Mouse (Mus musculus) spleen, postnatal 36 days (tissue): ENCODE measurements around the gene Thap2.
A peak's percentile ranks its signal among the peaks of the same experiment; 100 is the strongest.

Source experiments
- DNase-seq, 2 experiments: peaks; one replicate each; pipeline ENCODE4 v3.0.0; 2022; ENCODE audit warnings: low spot score in 2 of 2, mixed read lengths in 1 of 2

Gene Thap2

GRCm38 (mm10) chr10:115355016-115355415 is 29.2 kb downstream of the Thap2 start:
- no peak for DNase-seq

GRCm38 (mm10) chr10:115354553-115354952 is 29.7 kb downstream of the Thap2 start:
- no peak for DNase-seq

- DNase-seq: no peak
Measured at GRCm38 (mm10) chr10:115350810-115351397, 33.3 kb downstream of the Thap2 start.

DNA sequence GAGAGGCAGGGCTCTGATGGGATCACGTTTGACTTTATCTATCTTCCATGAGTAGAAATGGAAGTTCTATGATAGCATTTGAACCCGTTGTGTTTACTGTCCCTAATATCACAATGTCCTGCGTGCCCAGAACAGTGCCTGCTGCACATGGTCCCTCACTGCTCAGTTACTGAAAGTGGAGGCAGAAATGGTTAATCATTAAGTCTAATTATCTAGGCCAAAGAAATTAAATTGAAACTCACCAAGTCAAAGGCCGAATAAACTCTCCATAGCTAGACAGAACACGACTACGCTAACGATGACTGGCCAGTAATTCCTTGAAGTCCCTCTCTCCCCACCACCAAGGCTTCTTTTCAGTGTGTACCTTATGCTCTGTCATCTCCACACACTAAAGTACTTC is 34.7 kb downstream of the Thap2 start:
- DNase-seq: no peak

DNA sequence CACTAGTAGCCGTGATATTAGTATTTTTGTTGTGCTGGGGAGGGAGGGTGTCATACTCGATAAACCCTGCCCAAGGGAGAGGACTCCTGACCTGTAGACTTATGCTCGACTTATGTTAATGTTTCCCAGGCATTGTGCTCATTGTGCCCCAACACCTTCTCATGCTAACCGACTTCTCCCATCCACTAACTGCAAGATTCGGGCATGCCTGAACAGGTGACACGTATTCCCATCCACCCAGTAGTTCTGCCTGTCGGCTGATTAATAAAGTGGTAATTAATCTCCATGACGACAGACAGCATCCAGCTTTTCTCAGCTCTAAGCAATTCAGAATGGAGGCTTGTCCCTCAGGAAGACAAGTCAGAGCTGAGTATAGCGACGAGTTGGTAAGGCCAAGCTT is 35.2 kb downstream of the Thap2 start:
- DNase-seq: no peak

GRCm38 (mm10) chr10:115348131-115348530 is 36.1 kb downstream of the Thap2 start:
- no peak for DNase-seq

GRCm38 (mm10) chr10:115346444-115346843 is 37.8 kb downstream of the Thap2 start:
- DNase-seq: no peak

GRCm38 (mm10) chr10:115342771-115343425 is 41.3 kb downstream of the Thap2 start:
- DNase-seq: no peak

GRCm38 (mm10) chr10:115339820-115340328 is 44.4 kb downstream of the Thap2 start:
- no peak for DNase-seq

- no peak for DNase-seq
Measured at GRCm38 (mm10) chr10:115336901-115337300, 47.3 kb downstream of the Thap2 start.

DNA sequence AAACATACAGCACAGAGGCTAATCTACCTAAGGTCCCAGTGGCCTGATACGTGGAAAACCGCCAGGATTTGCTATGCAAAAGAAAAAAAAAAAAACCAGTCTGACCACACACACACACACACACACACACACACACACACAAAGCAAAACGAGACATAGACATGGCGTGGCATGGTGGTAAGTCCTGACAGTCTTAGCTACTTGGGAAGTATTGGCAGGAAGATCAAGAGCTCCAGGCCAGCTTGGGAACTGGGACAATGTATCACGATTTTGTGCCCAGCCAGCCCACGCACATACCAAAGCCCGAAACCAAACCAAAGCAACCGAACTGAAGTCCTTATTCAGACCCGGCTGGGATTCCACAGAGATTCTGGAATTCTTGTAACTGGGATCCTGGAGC is 50.7 kb downstream of the Thap2 start:
- DNase-seq: no peak

- no peak for DNase-seq
Measured at GRCm38 (mm10) chr10:115332997-115333396, 51.2 kb downstream of the Thap2 start.

DNA sequence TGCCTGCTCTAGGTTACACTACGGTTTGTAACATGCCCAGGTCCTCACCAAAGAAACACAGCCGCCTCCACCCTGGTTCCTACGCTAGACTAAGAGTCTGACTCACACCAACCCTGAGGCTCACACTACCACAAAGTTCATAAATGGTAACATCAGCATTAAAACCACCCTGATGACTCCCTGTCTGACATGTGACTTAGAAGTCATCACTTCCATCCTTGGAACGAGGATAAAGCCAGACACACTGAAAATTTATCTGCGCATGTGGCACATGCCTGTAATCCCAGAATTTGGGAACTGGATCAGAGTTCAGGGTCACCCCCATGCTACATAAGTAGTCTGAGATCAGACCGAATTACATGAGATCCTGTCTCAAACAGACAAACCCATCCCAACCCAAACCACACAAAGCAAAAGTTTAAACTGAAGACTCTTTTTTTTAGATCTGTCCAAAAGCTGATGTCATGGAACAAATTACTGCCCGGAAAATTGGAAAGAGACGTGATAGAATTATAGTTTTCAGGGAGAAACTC is 51.8 kb downstream of the Thap2 start:
- no peak for DNase-seq

DNA sequence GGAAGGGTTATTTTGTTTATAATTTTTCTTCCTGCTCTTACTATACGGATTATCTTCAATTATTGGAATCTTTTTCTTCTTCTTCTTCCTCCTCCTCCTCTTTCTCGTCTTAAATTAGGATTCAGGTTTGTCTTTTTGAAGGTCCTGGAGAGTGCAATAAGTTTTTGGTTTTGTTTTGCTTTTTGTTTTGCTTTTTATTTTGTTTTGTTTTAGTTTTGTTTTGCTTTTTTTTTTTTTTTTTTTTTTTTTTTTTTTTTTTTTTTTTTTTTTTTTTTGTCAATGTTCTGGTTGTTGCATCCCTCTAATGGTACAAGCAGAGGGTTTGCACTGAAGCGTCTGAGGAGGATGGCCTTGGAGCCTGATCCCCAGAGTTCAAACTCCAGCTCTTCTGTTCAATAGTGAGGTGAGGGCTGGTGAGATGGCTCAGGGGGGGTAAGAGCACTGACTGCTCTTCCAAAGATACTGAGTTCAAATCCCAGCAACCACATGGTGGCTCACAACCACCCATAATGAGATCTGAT is 55.2 kb downstream of the Thap2 start:
- DNase-seq: no peak

DNA sequence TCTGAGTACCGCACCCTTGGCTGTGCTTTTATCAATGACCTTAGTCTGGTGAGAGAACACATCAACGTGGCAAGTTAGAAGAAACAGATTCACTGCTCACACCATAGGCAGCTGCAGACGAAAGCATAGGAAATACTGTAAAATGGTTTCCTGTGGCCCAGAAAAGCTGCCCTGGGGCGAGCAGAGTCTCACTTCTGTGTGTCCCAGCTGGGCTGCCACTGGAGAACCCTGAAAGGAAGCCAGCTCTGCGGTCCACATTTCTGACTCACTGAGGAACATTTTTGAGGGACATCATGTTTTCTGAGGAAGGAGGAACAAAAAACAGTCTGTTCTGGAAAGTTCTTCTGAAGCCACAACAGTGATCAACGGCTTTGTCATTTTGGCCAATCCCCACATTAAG is 55.7 kb downstream of the Thap2 start:
- peak in 1 of 2 experiments; percentile 20 for DNase-seq

GRCm38 (mm10) chr10:115323295-115323694 is 60.9 kb downstream of the Thap2 start:
- peak; percentile 50 to 66 for DNase-seq

DNA sequence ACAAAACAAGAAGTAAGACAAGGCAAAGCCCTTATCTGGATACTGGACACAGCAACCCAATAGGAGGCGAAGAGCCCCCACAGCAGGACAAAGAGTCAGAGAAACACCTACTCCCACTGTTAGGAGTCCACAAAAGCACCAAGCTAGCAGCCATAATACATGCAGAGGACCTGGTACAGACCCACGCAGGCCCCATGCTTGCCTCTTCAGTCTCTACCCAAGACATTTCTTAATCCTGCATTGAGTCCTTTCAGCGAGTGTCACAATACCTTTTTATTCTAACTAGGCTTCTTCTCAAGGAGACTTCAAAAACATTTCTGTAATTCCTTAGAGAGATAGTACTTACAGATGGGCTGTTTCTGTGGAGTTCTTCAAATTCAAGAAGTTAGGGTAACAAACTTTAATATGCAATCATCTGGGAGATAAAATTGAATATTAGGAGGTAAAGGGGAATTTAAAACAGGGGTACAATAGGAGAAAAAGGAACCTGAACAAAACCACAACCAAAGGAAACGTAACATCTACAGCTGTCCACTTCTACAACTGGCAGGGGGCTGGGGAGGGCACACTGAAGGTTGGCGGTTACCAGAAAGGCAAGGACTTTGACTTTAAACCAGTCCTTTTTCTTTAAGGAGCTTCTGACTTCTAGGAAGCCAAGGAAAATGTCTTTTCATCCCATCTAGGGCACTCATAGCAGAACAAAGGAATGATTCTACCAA is 62.8 kb downstream of the Thap2 start:
- no peak for DNase-seq
